Mouse (Mus musculus): ENCODE results near the gene Gm20388. TPM values are rescaled to one million over a fixed set of nuclear protein-coding genes. Genes with fewer than 3 reads are reported as not detected.

Gm20388 gene
- polyA plus RNA-seq, 1 experiment from 2014 or later, result 7.4 TPM

DNA sequence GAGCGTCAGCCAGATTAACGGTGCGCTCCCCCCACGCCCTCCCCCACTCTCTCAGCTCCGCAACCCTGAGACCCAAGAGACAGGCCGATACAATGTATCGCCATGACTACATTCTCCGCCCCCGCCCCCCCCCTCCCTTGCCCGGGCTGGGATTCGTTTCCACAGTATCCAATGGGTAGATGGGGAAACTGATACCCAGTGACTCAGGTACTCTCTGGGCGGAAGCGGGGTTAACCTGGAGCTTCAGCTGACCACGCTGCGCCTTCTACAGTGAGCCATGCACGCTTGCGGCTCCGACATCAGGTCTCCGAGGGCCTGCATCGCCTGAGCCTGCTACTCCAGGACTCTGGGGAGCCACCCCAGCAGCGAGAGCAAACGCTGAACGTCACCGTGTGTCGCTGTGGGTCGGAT is 2954.1 kb downstream of the Gm20388 start:
- H3K27me3 ChIP-seq (ENCODE audit: control insufficient read depth, insufficient read depth, low read length), result no peaks in the 10 kb centered on the region
- peak overlapping the region; percentile 33 for H3K4me2 ChIP-seq (ENCODE audit: low read depth, low read length)
- no peak overlapping the region for H3K9ac ChIP-seq (ENCODE audit: low read length)
- H3K27ac ChIP-seq (ENCODE audit: low read length), result no peak overlapping the region
- H3K4me1 ChIP-seq (ENCODE audit: control insufficient read depth, insufficient read depth, low read length), result no peaks in the 10 kb centered on the region
- no peak for ATAC-seq (ENCODE audit: insufficient read depth, low FRiP score)
- H3K4me3 ChIP-seq (replicated peaks; ENCODE audit: low read length), result peak overlapping the region; percentile 8; the same call in 1 of the 2 replicates
- H3K36me3 ChIP-seq (ENCODE audit: control insufficient read depth, insufficient read depth, low read length), result no peaks in the 10 kb centered on the region
- peaks cover 2% of the 10 kb centered on the region; the same call in 1 of the 2 replicates for H3K9me3 ChIP-seq (replicated peaks; ENCODE audit: control insufficient read depth, low read length)
- WGBS, result 57% methylated on average over 26 of the region's 26 CpGs

DNA sequence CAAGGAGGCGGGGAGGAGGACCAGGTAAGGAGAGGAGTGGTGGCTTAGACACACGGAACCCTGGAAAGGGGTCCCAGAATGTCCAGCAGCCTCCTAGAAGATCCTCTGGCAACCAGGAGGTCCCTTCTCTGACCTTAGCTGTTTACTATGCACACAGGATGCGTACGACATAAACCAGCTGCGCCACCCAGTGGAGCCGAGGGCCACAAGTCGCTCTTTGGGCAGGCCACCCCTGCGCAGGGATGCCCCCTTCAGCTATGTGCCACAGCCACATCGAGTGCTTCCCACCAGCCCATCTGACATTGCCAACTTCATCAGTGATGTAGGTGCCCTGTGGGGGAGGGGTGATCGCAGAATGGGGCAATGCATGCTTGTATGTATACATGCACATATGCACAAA is 2954.8 kb downstream of the Gm20388 start:
- no peak for ATAC-seq (ENCODE audit: insufficient read depth, low FRiP score)
- peaks cover 2% of the 10 kb centered on the region; the same call in 1 of the 2 replicates for H3K9me3 ChIP-seq (replicated peaks; ENCODE audit: control insufficient read depth, low read length)
- no peaks in the 10 kb centered on the region for H3K36me3 ChIP-seq (ENCODE audit: control insufficient read depth, insufficient read depth, low read length)
- no peak overlapping the region for H3K4me3 ChIP-seq (replicated peaks; ENCODE audit: low read length)
- H3K4me2 ChIP-seq (ENCODE audit: low read depth, low read length), result peak overlapping the region; percentile 33; the same call in 1 of the 2 replicates
- H3K9ac ChIP-seq (ENCODE audit: low read length), result no peak overlapping the region
- WGBS, result 59% methylated on average over 10 of the region's 10 CpGs
- H3K27ac ChIP-seq (ENCODE audit: low read length), result no peak overlapping the region
- no peaks in the 10 kb centered on the region for H3K27me3 ChIP-seq (ENCODE audit: control insufficient read depth, insufficient read depth, low read length)
- 0 out of 2 replicates have a peak, but pooled peaks cover 2% of the 10 kb centered on the region for H3K4me1 ChIP-seq (ENCODE audit: control insufficient read depth, insufficient read depth, low read length)

DNA sequence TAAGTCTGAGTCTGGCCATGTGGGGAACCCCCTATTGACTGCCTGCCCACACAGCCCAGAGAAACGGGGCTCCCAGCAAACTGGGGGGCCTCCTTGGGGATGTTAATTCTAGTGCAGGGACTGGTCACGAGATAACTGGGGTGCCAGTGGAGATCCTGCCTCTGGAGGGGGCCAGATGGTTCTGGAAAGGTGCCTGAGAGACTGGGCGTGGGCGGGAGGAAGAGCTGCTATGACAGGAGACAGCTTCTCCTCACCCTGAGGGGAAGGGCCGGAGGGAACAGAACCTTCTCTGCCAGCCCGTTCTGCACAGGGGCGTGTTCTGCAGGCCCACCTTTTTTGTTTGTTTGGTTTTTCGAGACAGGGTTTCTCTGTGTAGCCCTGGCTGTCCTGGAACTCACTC is 2955.6 kb downstream of the Gm20388 start:
- H3K4me3 ChIP-seq (replicated peaks; ENCODE audit: low read length), result no peak overlapping the region
- ATAC-seq (ENCODE audit: insufficient read depth, low FRiP score), result no peak
- 0 out of 2 replicates have a peak, but pooled peaks cover 5% of the 10 kb centered on the region for H3K4me1 ChIP-seq (ENCODE audit: control insufficient read depth, insufficient read depth, low read length)
- peaks cover 2% of the 10 kb centered on the region; the same call in 1 of the 2 replicates for H3K9me3 ChIP-seq (replicated peaks; ENCODE audit: control insufficient read depth, low read length)
- no peaks in the 10 kb centered on the region for H3K36me3 ChIP-seq (ENCODE audit: control insufficient read depth, insufficient read depth, low read length)
- H3K27me3 ChIP-seq (ENCODE audit: control insufficient read depth, insufficient read depth, low read length), result no peaks in the 10 kb centered on the region
- no peak overlapping the region for H3K9ac ChIP-seq (ENCODE audit: low read length)
- H3K4me2 ChIP-seq (ENCODE audit: low read depth, low read length), result no peak overlapping the region
- no peak overlapping the region for H3K27ac ChIP-seq (ENCODE audit: low read length)
- 77% methylated on average over 8 of the region's 8 CpGs for WGBS

DNA sequence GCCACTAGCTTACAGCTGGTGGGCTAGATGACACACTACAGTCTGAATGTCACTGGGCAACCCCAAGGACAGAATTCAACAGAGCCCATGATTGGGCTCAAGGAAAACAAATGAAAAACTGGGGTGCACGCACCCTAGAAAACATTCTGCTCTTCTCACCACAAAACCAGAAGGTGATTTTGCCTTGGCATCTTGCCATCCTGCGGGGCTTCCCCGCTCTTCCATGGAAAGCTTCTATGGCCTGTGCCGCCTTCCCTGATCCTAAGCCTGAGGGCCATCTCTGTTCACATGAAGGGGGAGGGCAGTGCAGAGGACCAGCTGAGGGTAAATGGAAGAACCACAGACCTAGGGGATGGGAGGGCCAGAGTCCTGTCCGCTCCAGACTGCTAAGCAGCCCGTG is 2957.3 kb downstream of the Gm20388 start:
- Histone ChIP-seq H3K4me2 (ENCODE audit: low read depth, low read length) (no peak overlapping the region), H3K4me1 (ENCODE audit: control insufficient read depth, insufficient read depth, low read length) (0 out of 2 replicates have a peak, but pooled peaks cover 5% of the 10 kb centered on the region), H3K4me3 (replicated peaks; ENCODE audit: low read length) (no peak overlapping the region), H3K27ac (ENCODE audit: low read length) (no peak overlapping the region), H3K9ac (ENCODE audit: low read length) (no peak overlapping the region), H3K27me3 (ENCODE audit: control insufficient read depth, insufficient read depth, low read length) (no peaks in the 10 kb centered on the region), H3K9me3 (replicated peaks; ENCODE audit: control insufficient read depth, low read length) (peaks cover 2% of the 10 kb centered on the region; the same call in 1 of the 2 replicates), H3K36me3 (ENCODE audit: control insufficient read depth, insufficient read depth, low read length) (no peaks in the 10 kb centered on the region)
- WGBS, result 83% methylated on average over 6 of the region's 6 CpGs
- no peak for ATAC-seq (ENCODE audit: insufficient read depth, low FRiP score)

DNA sequence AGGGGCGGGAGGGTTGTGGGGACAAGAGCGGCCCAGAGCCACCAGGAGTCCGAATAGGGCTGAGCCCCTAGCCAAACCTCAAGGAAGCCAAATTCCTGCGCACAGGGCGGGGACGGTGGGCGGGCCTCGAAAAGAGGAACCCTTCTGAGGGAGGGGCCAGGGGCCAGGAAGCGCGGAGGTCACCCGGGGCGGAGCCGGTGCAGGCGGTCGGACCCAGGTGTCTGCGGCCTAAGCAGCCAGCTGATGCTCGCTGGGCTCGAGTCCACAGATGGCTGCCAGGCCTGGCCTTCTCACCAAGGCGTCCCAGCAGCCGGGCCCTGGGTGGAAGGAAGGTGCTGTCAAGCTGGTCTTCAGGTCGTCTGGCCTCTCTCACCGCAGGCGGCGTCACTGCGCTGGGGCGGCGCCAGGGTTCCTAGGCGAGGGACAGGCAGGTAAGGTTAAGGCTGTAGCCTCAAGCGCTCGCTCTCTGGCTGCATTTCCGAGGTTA is 2959.8 kb downstream of the Gm20388 start:
- Histone ChIP-seq H3K36me3 (ENCODE audit: control insufficient read depth, insufficient read depth, low read length) (no peaks in the 10 kb centered on the region), H3K4me1 (ENCODE audit: control insufficient read depth, insufficient read depth, low read length) (0 out of 2 replicates have a peak, but pooled peaks cover 5% of the 10 kb centered on the region), H3K4me3 (replicated peaks; ENCODE audit: low read length) (peak overlapping the region; percentile 19), H3K4me2 (ENCODE audit: low read depth, low read length) (peak overlapping the region; percentile 48), H3K27me3 (ENCODE audit: control insufficient read depth, insufficient read depth, low read length) (no peaks in the 10 kb centered on the region), H3K9me3 (replicated peaks; ENCODE audit: control insufficient read depth, low read length) (no peaks in the 10 kb centered on the region; the same call in 1 of the 2 replicates), H3K27ac (ENCODE audit: low read length) (no peak overlapping the region), H3K9ac (ENCODE audit: low read length) (peak overlapping the region; percentile 47)
- WGBS, result 17% methylated on average over 31 of the region's 31 CpGs
- peak; percentile 25; the same call in 1 of the 2 replicates for ATAC-seq (ENCODE audit: insufficient read depth, low FRiP score)

DNA sequence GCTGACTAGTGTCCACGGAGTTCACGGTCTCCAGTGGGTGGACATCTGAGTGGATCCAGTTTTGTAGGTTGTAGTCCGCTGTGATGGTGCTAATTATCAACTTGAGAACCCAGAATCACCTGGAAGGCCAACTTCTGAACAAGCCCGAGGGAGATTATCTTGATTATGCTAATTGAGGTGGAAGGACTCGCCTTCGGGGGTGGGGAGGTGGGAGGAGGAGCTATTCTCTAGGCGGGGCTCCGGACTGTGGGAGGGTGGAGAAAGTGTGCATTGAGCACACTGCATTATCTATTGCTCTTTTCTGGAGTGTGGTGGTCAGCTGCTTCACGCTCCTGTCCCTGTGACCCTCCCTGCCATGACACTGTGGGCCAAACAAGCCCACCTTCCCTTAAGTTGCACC is 2961.0 kb downstream of the Gm20388 start:
- Histone ChIP-seq H3K36me3 (ENCODE audit: control insufficient read depth, insufficient read depth, low read length) (no peaks in the 10 kb centered on the region), H3K9ac (ENCODE audit: low read length) (no peak overlapping the region), H3K4me1 (ENCODE audit: control insufficient read depth, insufficient read depth, low read length) (0 out of 2 replicates have a peak, but pooled peaks cover 5% of the 10 kb centered on the region), H3K4me2 (ENCODE audit: low read depth, low read length) (peak overlapping the region; percentile 4; the same call in 1 of the 2 replicates), H3K9me3 (replicated peaks; ENCODE audit: control insufficient read depth, low read length) (no peaks in the 10 kb centered on the region), H3K4me3 (replicated peaks; ENCODE audit: low read length) (no peak overlapping the region), H3K27me3 (ENCODE audit: control insufficient read depth, insufficient read depth, low read length) (no peaks in the 10 kb centered on the region), H3K27ac (ENCODE audit: low read length) (no peak overlapping the region)
- 68% methylated on average over 9 of the region's 9 CpGs for WGBS
- no peak for ATAC-seq (ENCODE audit: insufficient read depth, low FRiP score)

DNA sequence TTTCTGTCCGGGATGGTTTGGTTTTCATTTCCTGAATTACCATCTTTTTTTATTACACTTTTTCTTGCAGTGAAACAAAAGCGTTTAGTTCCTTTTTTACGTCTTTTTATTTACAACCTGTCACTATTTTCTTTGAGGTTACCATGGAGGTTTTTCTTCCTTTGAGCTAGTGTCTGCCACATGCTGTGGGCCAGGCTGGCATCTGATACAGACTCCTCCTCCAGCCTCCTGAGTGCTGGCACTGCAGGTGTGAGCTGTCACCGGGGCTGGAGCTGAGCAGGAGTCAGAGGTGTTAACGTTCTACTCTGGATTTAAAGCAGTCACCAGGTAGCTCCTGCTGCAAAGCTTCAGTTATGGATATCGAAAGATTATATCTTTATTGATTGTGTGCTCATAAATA is 2962.5 kb downstream of the Gm20388 start:
- no peak overlapping the region for H3K4me2 ChIP-seq (ENCODE audit: low read depth, low read length)
- H3K36me3 ChIP-seq (ENCODE audit: control insufficient read depth, insufficient read depth, low read length), result no peaks in the 10 kb centered on the region
- no peak for ATAC-seq (ENCODE audit: insufficient read depth, low FRiP score)
- 39% methylated on average over 6 of the region's 6 CpGs for WGBS
- H3K9ac ChIP-seq (ENCODE audit: low read length), result no peak overlapping the region
- no peak overlapping the region for H3K27ac ChIP-seq (ENCODE audit: low read length)
- 0 out of 2 replicates have a peak, but pooled peaks cover 5% of the 10 kb centered on the region for H3K4me1 ChIP-seq (ENCODE audit: control insufficient read depth, insufficient read depth, low read length)
- H3K4me3 ChIP-seq (replicated peaks; ENCODE audit: low read length), result no peak overlapping the region
- H3K9me3 ChIP-seq (replicated peaks; ENCODE audit: control insufficient read depth, low read length), result no peaks in the 10 kb centered on the region
- H3K27me3 ChIP-seq (ENCODE audit: control insufficient read depth, insufficient read depth, low read length), result no peaks in the 10 kb centered on the region

DNA sequence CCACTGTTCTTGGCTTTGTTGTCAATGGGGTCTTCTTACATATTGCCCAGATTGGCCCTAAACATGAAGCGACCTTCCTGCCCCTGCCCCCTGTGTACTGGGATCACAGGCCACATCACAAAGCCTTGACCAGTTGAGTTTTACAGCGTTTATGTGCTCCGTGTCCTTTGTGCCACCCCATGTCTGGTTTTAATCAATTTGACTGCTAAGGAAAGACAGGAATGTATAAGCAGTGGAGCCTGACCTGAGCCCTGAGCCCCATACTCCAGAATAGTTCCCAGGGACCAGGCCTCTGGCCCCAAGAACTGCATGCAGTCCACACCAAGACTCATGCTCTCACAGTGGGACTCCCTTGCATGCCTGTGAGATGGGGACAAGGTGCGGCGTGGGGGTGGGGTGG is 2964.5 kb downstream of the Gm20388 start:
- Histone ChIP-seq H3K27me3 (ENCODE audit: control insufficient read depth, insufficient read depth, low read length) (no peaks in the 10 kb centered on the region), H3K27ac (ENCODE audit: low read length) (no peak overlapping the region), H3K4me1 (ENCODE audit: control insufficient read depth, insufficient read depth, low read length) (0 out of 2 replicates have a peak, but pooled peaks cover 5% of the 10 kb centered on the region), H3K9me3 (replicated peaks; ENCODE audit: control insufficient read depth, low read length) (no peaks in the 10 kb centered on the region), H3K9ac (ENCODE audit: low read length) (no peak overlapping the region), H3K36me3 (ENCODE audit: control insufficient read depth, insufficient read depth, low read length) (no peaks in the 10 kb centered on the region), H3K4me3 (replicated peaks; ENCODE audit: low read length) (no peak overlapping the region), H3K4me2 (ENCODE audit: low read depth, low read length) (no peak overlapping the region)
- ATAC-seq (ENCODE audit: insufficient read depth, low FRiP score), result no peak
- WGBS, result 64% methylated on average over 5 of the region's 5 CpGs

DNA sequence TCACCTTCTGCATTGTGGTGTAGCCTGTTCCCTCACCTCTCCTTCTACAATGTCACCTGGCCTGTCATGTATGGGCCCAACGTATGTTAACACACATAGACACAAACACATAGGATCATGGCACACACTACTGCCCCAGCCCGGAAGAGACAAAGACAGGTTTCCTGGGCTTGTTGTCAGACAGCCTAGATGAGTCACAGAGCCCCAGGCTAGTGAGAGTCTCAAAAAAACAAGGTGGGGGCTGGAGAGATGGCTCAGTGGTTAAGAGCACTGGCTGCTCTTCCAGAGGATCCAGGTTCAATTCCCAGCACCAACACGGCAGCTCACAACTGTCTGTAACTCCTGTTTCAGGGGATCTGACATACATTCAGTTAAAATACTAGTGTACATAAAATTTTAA is 2967.6 kb downstream of the Gm20388 start:
- Histone ChIP-seq H3K9me3 (replicated peaks; ENCODE audit: control insufficient read depth, low read length) (no peaks in the 10 kb centered on the region), H3K27me3 (ENCODE audit: control insufficient read depth, insufficient read depth, low read length) (no peaks in the 10 kb centered on the region), H3K4me2 (ENCODE audit: low read depth, low read length) (no peak overlapping the region), H3K27ac (ENCODE audit: low read length) (no peak overlapping the region), H3K4me3 (replicated peaks; ENCODE audit: low read length) (no peak overlapping the region), H3K36me3 (ENCODE audit: control insufficient read depth, insufficient read depth, low read length) (no peaks in the 10 kb centered on the region), H3K4me1 (ENCODE audit: control insufficient read depth, insufficient read depth, low read length) (no peaks in the 10 kb centered on the region), H3K9ac (ENCODE audit: low read length) (no peak overlapping the region)
- ATAC-seq (ENCODE audit: insufficient read depth, low FRiP score), result no peak
- 85% methylated on average over 3 of the region's 3 CpGs for WGBS
